Mouse (Mus musculus) midbrain, postnatal 0 days (tissue): ENCODE results near the gene Afap1. TPM values are rescaled to one million over a fixed set of nuclear protein-coding genes. Genes with fewer than 3 reads are reported as not detected.

Experiments
- ATAC-seq: fragments of 200-750 bp; cut with Nextera tagmentation; 2 replicates; pipeline ENCODE4 v1.8.0; 2017; ENCODE audit warnings: moderate number of reproducible peaks, mild to moderate bottlenecking, moderate TSS enrichment, moderate library complexity; ENCODE audit not compliant: low FRiP score
- DNase-seq: peaks from one replicate; pipeline ENCODE4 v3.0.0-alpha.2; 2015; ENCODE audit warnings: low spot score
- H3K27ac ChIP-seq: fragments of 300-500 bp; sonication (generic); 2 replicates; pipeline ENCODE4 v1.5.1; 2014; ENCODE audit warnings: low read depth, mild to moderate bottlenecking, low read length, mixed read lengths
- H3K27me3 ChIP-seq: fragments of 300-500 bp; sonication (generic); 2 replicates; pipeline ENCODE4 v1.6.1; 2014; ENCODE audit warnings: low read length, control low read depth, mixed read lengths; ENCODE audit not compliant: insufficient read depth
- H3K36me3 ChIP-seq: fragments of 300-500 bp; sonication (generic); 2 replicates; pipeline ENCODE4 v1.6.1; 2014; ENCODE audit warnings: low read length, control low read depth, mixed read lengths; ENCODE audit not compliant: insufficient read depth
- H3K4me1 ChIP-seq: fragments of 300-500 bp; sonication (generic); 2 replicates; pipeline ENCODE4 v1.6.1; 2014; ENCODE audit warnings: mild to moderate bottlenecking, control low read depth, antibody characterized with exemption, low read length, mixed read lengths; ENCODE audit not compliant: insufficient read depth
- H3K4me2 ChIP-seq: fragments of 300-500 bp; sonication (generic); 2 replicates; pipeline ENCODE4 v1.6.1; 2014; ENCODE audit warnings: low read depth, mild to moderate bottlenecking, low read length, mixed read lengths; ENCODE audit not compliant: poor library complexity, severe bottlenecking
- H3K4me3 ChIP-seq: fragments of 300-500 bp; sonication (generic); 2 replicates; pipeline ENCODE4 v1.5.1; 2014; ENCODE audit warnings: low read depth, mild to moderate bottlenecking, low read length, moderate library complexity
- H3K9ac ChIP-seq: fragments of 300-500 bp; sonication (generic); replicated peaks from 2 replicates; pipeline ENCODE4 v1.6.1; 2014; ENCODE audit warnings: mild to moderate bottlenecking, low read length, moderate library complexity, mixed read lengths; ENCODE audit not compliant: poor library complexity, severe bottlenecking
- H3K9me3 ChIP-seq: fragments of 300-500 bp; sonication (generic); 2 replicates; pipeline ENCODE4 v1.6.1; 2016; ENCODE audit warnings: low read length, control low read depth
- CTCF ChIP-seq: IDR thresholded peaks from 2 replicates; pipeline ENCODE4 v1.5.1; 2016; ENCODE audit warnings: antibody characterized with exemption, mild to moderate bottlenecking
- WGBS: fragments of 180-500 bp; shearing (Covaris S2); extraction: QIAGEN DNeasy Blood & Tissue Kit; methylation state at CpG from one replicate; pipeline ENCODE4 v1.1.7; 2014; 5-methylcytosine and 5-hydroxymethylcytosine counted together
- polyA plus RNA-seq: library from polyadenylated mRNA; unstranded; fragments of >200 nt; fragmentation: Nextera tagmentation; extraction: Ambion mirVana; gene quantifications from 2 replicates; pipeline ENCODE4 v1.2.1, GENCODE M21; 2015
- total RNA-seq: library from RNA; depleted of rRNA; stranded (reverse); fragments of >200 nt; gene quantifications from 2 replicates; pipeline ENCODE4 v1.2.3, GENCODE M21; 2014

The Afap1 gene
- total and polyA plus RNA-seq, 2 experiments from 2014 or later = 43.8 to 80.9 TPM

DNA sequence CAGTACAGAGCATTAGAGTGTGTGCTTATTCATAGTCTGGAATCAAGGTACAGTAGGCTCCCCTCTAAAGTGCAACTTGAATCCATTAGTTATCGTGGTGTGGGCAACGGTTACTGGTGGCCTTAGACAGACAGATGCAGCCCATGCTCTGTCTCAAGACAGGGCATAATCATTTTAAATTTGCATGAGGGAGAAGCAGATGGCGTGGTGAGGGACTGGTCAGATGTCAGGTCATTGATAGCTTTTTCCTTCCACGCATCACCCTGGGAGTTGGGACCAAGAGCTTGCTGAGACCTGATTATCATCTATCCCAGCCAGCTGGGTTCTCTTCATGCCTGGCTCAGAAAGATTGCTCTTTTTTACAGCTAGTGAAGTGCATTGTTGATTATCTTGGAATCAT, 27.0 kb downstream of the Afap1 start:
- no peak overlapping the region for H3K27ac ChIP-seq
- H3K4me3 ChIP-seq = no peak overlapping the region
- peaks cover 10% of the 10 kb centered on the region for H3K4me1 ChIP-seq
- ATAC-seq (no peak), DNase-seq (no peak)
- TF ChIP-seq CTCF = no peak
- H3K4me2 ChIP-seq = no peak overlapping the region
- H3K9ac ChIP-seq = no peak overlapping the region
- H3K27me3 ChIP-seq = no peaks in the 10 kb centered on the region
- H3K36me3 ChIP-seq = no peaks in the 10 kb centered on the region
- no peaks in the 10 kb centered on the region for H3K9me3 ChIP-seq
- WGBS = 31% methylated on average over 4 of the region's 4 CpGs

DNA sequence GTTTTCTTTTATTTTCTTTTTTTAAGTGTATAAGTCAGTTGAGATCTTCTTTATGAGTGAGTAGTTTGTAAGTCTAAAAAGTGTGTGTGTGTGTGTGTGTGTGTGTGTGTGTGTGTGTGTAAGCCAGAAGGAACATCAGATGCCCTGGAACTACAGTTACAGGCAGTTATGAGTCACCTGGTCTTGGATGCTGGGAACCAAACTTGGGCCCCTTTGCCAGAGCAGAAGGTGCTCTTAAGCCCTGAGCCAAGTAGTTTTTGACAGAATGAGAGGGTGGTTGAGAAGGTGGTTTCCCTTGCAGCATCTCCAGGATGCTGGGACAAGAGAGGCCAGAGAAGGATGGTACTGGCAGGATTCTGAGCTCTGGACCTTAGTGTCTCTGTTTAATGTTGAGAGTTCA, 27.4 kb downstream of the Afap1 start:
- Histone ChIP-seq H3K27ac (no peak overlapping the region), H3K4me2 (no peak overlapping the region), H3K4me1 (peaks cover 10% of the 10 kb centered on the region), H3K27me3 (no peaks in the 10 kb centered on the region), H3K4me3 (no peak overlapping the region), H3K9me3 (no peaks in the 10 kb centered on the region), H3K9ac (no peak overlapping the region), H3K36me3 (no peaks in the 10 kb centered on the region)
- ATAC-seq (no peak), DNase-seq (no peak)
- TF ChIP-seq CTCF = no peak

DNA sequence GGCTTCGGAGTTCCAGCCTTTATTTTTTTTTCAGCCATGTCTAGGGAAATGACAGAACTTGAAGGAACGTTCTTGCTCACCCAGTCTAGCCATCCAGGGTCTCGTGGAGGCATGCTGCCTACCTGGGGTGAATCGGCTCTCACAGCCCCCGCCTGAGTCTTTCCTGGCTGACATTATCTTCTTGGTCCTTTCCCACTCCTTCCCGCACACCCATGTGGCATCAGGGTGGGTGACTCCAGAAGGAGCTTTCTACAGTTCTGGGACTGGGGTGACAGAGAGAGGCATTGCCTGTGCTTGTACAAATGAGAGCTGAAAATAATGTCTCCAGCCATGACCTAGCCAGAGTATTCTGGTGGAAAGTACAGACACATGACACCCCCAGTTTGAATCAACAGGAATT, 28.0 kb downstream of the Afap1 start:
- H3K27me3 ChIP-seq = no peaks in the 10 kb centered on the region
- WGBS = 87% methylated on average over 6 of the region's 6 CpGs
- peaks cover 10% of the 10 kb centered on the region for H3K4me1 ChIP-seq
- H3K27ac ChIP-seq = no peak overlapping the region
- H3K4me2 ChIP-seq = no peak overlapping the region
- H3K36me3 ChIP-seq = no peaks in the 10 kb centered on the region
- H3K9ac ChIP-seq = no peak overlapping the region
- TF ChIP-seq CTCF = no peak
- H3K9me3 ChIP-seq = no peaks in the 10 kb centered on the region
- DNase-seq (no peak), ATAC-seq (no peak)
- H3K4me3 ChIP-seq = no peak overlapping the region

DNA sequence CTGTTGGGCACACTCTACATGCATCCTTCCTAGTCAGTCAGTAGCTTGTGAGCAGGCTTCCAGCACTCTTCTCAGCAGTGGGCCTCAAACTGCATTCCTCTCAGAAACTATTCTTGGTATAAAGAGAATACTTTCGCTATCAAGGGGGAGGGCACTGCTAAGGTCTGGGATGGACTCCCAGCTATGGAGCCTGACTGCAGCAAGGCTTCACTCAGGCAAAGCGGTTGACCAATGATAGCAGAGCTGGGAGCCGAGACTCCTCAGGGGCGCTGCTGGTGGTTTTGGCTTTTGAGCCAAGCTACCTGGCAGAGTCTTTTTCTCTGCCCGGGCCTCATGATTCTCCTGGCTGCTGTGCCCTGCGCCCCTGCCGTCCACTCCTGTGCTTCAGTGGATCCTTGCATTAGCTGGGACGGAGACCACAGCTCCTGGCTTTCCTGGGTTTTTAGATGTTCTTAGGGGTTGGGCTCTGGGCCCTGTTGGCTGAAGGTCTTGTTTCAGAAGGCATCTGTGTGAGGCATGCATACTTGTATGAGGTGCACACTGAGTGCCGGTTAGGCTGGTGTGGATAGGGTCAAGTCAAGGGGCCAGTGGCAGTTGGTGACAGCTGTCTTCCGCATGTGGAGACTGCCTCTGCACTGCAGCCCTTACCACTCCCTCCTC, 28.6 kb downstream of the Afap1 start:
- H3K4me1 ChIP-seq = peaks cover 12% of the 10 kb centered on the region
- no peak overlapping the region for H3K9ac ChIP-seq
- WGBS = 48% methylated on average over 10 of the region's 10 CpGs
- H3K4me2 ChIP-seq = no peak overlapping the region
- H3K36me3 ChIP-seq = no peaks in the 10 kb centered on the region
- TF ChIP-seq CTCF = no peak
- no peaks in the 10 kb centered on the region for H3K9me3 ChIP-seq
- H3K4me3 ChIP-seq = no peak overlapping the region
- peak overlapping the region; percentile 55; the same call in 1 of the 2 replicates for H3K27ac ChIP-seq
- ATAC-seq = no peak
- no peaks in the 10 kb centered on the region for H3K27me3 ChIP-seq
- peak; percentile 45 for DNase-seq

DNA sequence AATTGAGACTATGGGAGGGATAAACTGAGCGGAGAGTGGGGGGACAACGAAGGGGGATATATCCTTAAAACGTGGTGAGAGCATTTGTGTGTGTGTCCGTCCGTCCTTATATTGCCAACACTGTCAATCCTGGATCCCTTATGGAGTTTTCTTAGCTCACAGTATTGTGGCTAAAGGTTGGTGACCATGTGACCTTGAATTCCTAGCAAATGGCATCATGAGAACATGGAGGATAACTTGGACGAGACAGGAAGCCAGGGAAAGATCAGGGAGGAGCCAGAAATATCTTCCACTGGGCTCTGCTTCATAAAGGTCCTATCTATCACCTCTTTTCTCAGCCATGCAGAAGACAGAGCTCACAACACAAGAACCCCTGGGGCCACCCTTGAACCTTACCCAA, 30.3 kb downstream of the Afap1 start:
- DNase-seq = no peak

DNA sequence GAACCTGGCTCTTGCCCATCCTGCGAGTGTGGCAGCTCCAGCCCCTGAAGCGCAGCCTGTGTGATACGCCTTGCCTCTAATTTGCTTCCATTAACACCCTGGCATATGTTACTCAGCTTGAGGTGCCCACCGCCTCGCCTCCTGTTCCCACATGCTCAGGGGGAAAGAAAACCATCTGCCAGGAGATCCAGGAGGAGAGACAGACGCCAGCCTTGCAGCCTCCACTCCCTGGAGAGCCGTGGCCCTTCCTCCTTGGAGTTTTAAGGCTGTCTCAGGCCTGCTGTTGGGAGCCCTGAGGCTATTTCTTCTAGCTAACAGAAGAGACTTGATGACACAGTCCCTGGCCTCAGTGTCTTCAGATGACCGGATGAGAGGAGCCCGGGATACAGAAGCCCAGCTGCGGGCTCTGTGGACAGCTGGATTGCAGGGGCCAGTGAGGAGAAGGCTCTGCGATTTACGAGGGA, 32.1 kb downstream of the Afap1 start:
- no peak overlapping the region for H3K27ac ChIP-seq
- no peak overlapping the region for H3K4me3 ChIP-seq
- no peak overlapping the region for H3K9ac ChIP-seq
- no peak overlapping the region for H3K4me2 ChIP-seq
- 45% methylated on average over 12 of the region's 12 CpGs for WGBS
- no peak for TF ChIP-seq CTCF
- DNase-seq (peak; percentile 74), ATAC-seq (no peak)
- no peaks in the 10 kb centered on the region for H3K36me3 ChIP-seq
- no peaks in the 10 kb centered on the region for H3K9me3 ChIP-seq
- peaks cover 5% of the 10 kb centered on the region; the same call in 1 of the 2 replicates for H3K4me1 ChIP-seq
- no peaks in the 10 kb centered on the region for H3K27me3 ChIP-seq

More for the DNA sequence above, 30.3 kb downstream of the Afap1 start:
- Histone ChIP-seq H3K4me1 (peaks cover 6% of the 10 kb centered on the region), H3K36me3 (no peaks in the 10 kb centered on the region), H3K9ac (no peak overlapping the region), H3K4me3 (no peak overlapping the region), H3K27ac (no peak overlapping the region), H3K9me3 (no peaks in the 10 kb centered on the region), H3K27me3 (no peaks in the 10 kb centered on the region), H3K4me2 (no peak overlapping the region)
- no peak for TF ChIP-seq CTCF
- WGBS = 93% methylated on average over 6 of the region's 6 CpGs
- ATAC-seq = no peak
